Mouse (Mus musculus) limb, embryonic 13.5 days (tissue): ENCODE data around the gene Tnr. TPM values are rescaled to one million over a fixed set of nuclear protein-coding genes. Genes with fewer than 3 reads are reported as not detected.

Experiments used
- ATAC-seq: fragments of 200-750 bp; cut with Nextera tagmentation; 2 replicates; pipeline ENCODE4 v1.8.0; 2017; ENCODE audit warnings: low read depth, moderate number of reproducible peaks, moderate TSS enrichment; ENCODE audit not compliant: low FRiP score
- H3K27ac ChIP-seq: fragments of 300-500 bp; sonication (generic); 2 replicates; pipeline ENCODE4 v1.5.1; 2015; ENCODE audit warnings: inconsistent platforms, mild to moderate bottlenecking, moderate library complexity
- H3K27me3 ChIP-seq: fragments of 300-500 bp; sonication (generic); 2 replicates; pipeline ENCODE4 v1.6.1; 2015; ENCODE audit warnings: mild to moderate bottlenecking, inconsistent platforms
- H3K36me3 ChIP-seq: fragments of 300-500 bp; sonication (generic); 2 replicates; pipeline ENCODE4 v1.6.1; 2015; ENCODE audit warnings: inconsistent platforms, mild to moderate bottlenecking, moderate library complexity
- H3K4me1 ChIP-seq: fragments of 300-500 bp; sonication (generic); 2 replicates; pipeline ENCODE4 v1.6.1; 2015; ENCODE audit warnings: inconsistent platforms
- H3K4me2 ChIP-seq: fragments of 300-500 bp; sonication (generic); replicated peaks from 2 replicates; pipeline ENCODE4 v1.6.1; 2015; ENCODE audit warnings: inconsistent platforms, mild to moderate bottlenecking, moderate library complexity
- H3K4me3 ChIP-seq: fragments of 300-500 bp; sonication (generic); 2 replicates; pipeline ENCODE4 v1.5.1; 2015; ENCODE audit warnings: moderate library complexity, mild to moderate bottlenecking, inconsistent platforms
- H3K9ac ChIP-seq: fragments of 300-500 bp; sonication (generic); 2 replicates; pipeline ENCODE4 v1.6.1; 2015; ENCODE audit warnings: mild to moderate bottlenecking, inconsistent platforms
- H3K9me3 ChIP-seq: fragments of 300-500 bp; sonication (generic); 2 replicates; pipeline ENCODE4 v1.6.1; 2016; ENCODE audit warnings: inconsistent platforms
- WGBS: fragments of 180-500 bp; shearing (Covaris S2); methylation state at CpG from one replicate; pipeline ENCODE4 v1.1.7; 2015; 5-methylcytosine and 5-hydroxymethylcytosine counted together
- polyA plus RNA-seq: library from polyadenylated mRNA; unstranded; fragments of >200 nt; fragmentation: Nextera tagmentation; extraction: Ambion mirVana; gene quantifications from 2 replicates; pipeline ENCODE4 v1.2.1, GENCODE M21; 2015

Gene Tnr
- polyA plus RNA-seq, 1 experiment from 2014 or later, result 0.09 TPM

GRCm38 (mm10) chr1:159570831-159571230 is 47.3 kb downstream of the Tnr start:
- no peak overlapping the region for H3K4me2 ChIP-seq
- H3K4me1 ChIP-seq, result peaks cover 11% of the 10 kb centered on the region
- no peak overlapping the region for H3K27ac ChIP-seq
- ATAC-seq, result no peak
- no peaks in the 10 kb centered on the region for H3K9me3 ChIP-seq
- H3K4me3 ChIP-seq, result no peak overlapping the region
- no peak overlapping the region for H3K9ac ChIP-seq
- 77% methylated on average over 2 of the region's 2 CpGs for WGBS
- no peaks in the 10 kb centered on the region for H3K36me3 ChIP-seq
- H3K27me3 ChIP-seq, result no peaks in the 10 kb centered on the region

GRCm38 (mm10) chr1:159571951-159572350 is 48.4 kb downstream of the Tnr start:
- Histone ChIP-seq H3K27me3 (no peaks in the 10 kb centered on the region), H3K4me3 (no peak overlapping the region), H3K4me1 (peaks cover 8% of the 10 kb centered on the region), H3K4me2 (no peak overlapping the region), H3K9me3 (no peaks in the 10 kb centered on the region), H3K9ac (no peak overlapping the region), H3K36me3 (no peaks in the 10 kb centered on the region), H3K27ac (no peak overlapping the region)
- ATAC-seq, result no peak
- 85% methylated on average over 3 of the region's 3 CpGs for WGBS

- H3K9ac ChIP-seq, result no peak overlapping the region
- no peaks in the 10 kb centered on the region for H3K9me3 ChIP-seq
- no peak overlapping the region for H3K4me3 ChIP-seq
- H3K4me1 ChIP-seq, result 0 out of 2 replicates have a peak, but pooled peaks cover 3% of the 10 kb centered on the region
- no peak overlapping the region for H3K27ac ChIP-seq
- no peaks in the 10 kb centered on the region for H3K36me3 ChIP-seq
- ATAC-seq, result no peak
- no peaks in the 10 kb centered on the region for H3K27me3 ChIP-seq
- 74% methylated on average over 2 of the region's 2 CpGs for WGBS
- H3K4me2 ChIP-seq, result no peak overlapping the region
These were observed 49.5 kb downstream of the Tnr start for GRCm38 (mm10) chr1:159573116-159573515.

GRCm38 (mm10) chr1:159574661-159575060 is 51.1 kb downstream of the Tnr start:
- Histone ChIP-seq H3K4me2 (no peak overlapping the region), H3K36me3 (no peaks in the 10 kb centered on the region), H3K4me3 (no peak overlapping the region), H3K4me1 (peaks cover 7% of the 10 kb centered on the region; the same call in 1 of the 2 replicates), H3K27me3 (no peaks in the 10 kb centered on the region), H3K9ac (no peak overlapping the region), H3K27ac (no peak overlapping the region), H3K9me3 (no peaks in the 10 kb centered on the region)
- ATAC-seq, result no peak
- WGBS, result 86% methylated on average over 5 of the region's 5 CpGs

GRCm38 (mm10) chr1:159576246-159576645 is 52.7 kb downstream of the Tnr start:
- H3K4me3 ChIP-seq, result no peak overlapping the region
- no peaks in the 10 kb centered on the region for H3K9me3 ChIP-seq
- no peaks in the 10 kb centered on the region for H3K36me3 ChIP-seq
- no peak overlapping the region for H3K4me2 ChIP-seq
- H3K4me1 ChIP-seq, result peaks cover 7% of the 10 kb centered on the region; the same call in 1 of the 2 replicates
- ATAC-seq, result no peak
- H3K9ac ChIP-seq, result no peak overlapping the region
- WGBS, result 62% methylated on average over 2 of the region's 2 CpGs
- H3K27me3 ChIP-seq, result no peaks in the 10 kb centered on the region
- H3K27ac ChIP-seq, result no peak overlapping the region

GRCm38 (mm10) chr1:159578391-159578790 is 54.8 kb downstream of the Tnr start:
- ATAC-seq, result no peak
- H3K9ac ChIP-seq, result no peak overlapping the region
- no peaks in the 10 kb centered on the region for H3K27me3 ChIP-seq
- H3K9me3 ChIP-seq, result no peaks in the 10 kb centered on the region
- H3K4me1 ChIP-seq, result peaks cover 7% of the 10 kb centered on the region; the same call in 1 of the 2 replicates
- no peak overlapping the region for H3K4me3 ChIP-seq
- 17% methylated on average over 3 of the region's 3 CpGs for WGBS
- no peaks in the 10 kb centered on the region for H3K36me3 ChIP-seq
- no peak overlapping the region for H3K4me2 ChIP-seq
- H3K27ac ChIP-seq, result no peak overlapping the region

GRCm38 (mm10) chr1:159580335-159580921 is 56.9 kb downstream of the Tnr start:
- H3K27ac ChIP-seq, result no peak overlapping the region
- H3K36me3 ChIP-seq, result no peaks in the 10 kb centered on the region
- H3K9me3 ChIP-seq, result no peaks in the 10 kb centered on the region
- ATAC-seq, result no peak
- no peak overlapping the region for H3K9ac ChIP-seq
- no peak overlapping the region for H3K4me3 ChIP-seq
- 76% methylated on average over 8 of the region's 8 CpGs for WGBS
- H3K27me3 ChIP-seq, result no peaks in the 10 kb centered on the region
- peaks cover 4% of the 10 kb centered on the region; the same call in 1 of the 2 replicates for H3K4me1 ChIP-seq
- H3K4me2 ChIP-seq, result no peak overlapping the region

- Histone ChIP-seq H3K4me2 (no peak overlapping the region), H3K9ac (no peak overlapping the region), H3K27ac (no peak overlapping the region), H3K4me3 (no peak overlapping the region), H3K27me3 (no peaks in the 10 kb centered on the region), H3K36me3 (no peaks in the 10 kb centered on the region), H3K4me1 (no peaks in the 10 kb centered on the region), H3K9me3 (no peaks in the 10 kb centered on the region)
- 75% methylated on average over 4 of the region's 4 CpGs for WGBS
- no peak for ATAC-seq
These were observed 60.3 kb downstream of the Tnr start for GRCm38 (mm10) chr1:159583877-159584276.

- H3K9me3 ChIP-seq, result no peaks in the 10 kb centered on the region
- H3K4me2 ChIP-seq, result no peak overlapping the region
- H3K9ac ChIP-seq, result no peak overlapping the region
- no peaks in the 10 kb centered on the region for H3K36me3 ChIP-seq
- WGBS, result 66% methylated on average over 2 of the region's 2 CpGs
- H3K27me3 ChIP-seq, result no peaks in the 10 kb centered on the region
- H3K4me1 ChIP-seq, result no peaks in the 10 kb centered on the region
- no peak overlapping the region for H3K27ac ChIP-seq
- no peak overlapping the region for H3K4me3 ChIP-seq
- ATAC-seq, result no peak
These were observed 65.2 kb downstream of the Tnr start for GRCm38 (mm10) chr1:159588741-159589140.

- no peak overlapping the region for H3K9ac ChIP-seq
- H3K4me3 ChIP-seq, result no peak overlapping the region
- 83% methylated on average over 14 of the region's 14 CpGs for WGBS
- no peak overlapping the region for H3K27ac ChIP-seq
- no peak overlapping the region for H3K4me2 ChIP-seq
- no peaks in the 10 kb centered on the region for H3K9me3 ChIP-seq
- no peaks in the 10 kb centered on the region for H3K27me3 ChIP-seq
- no peak for ATAC-seq
- H3K4me1 ChIP-seq, result no peaks in the 10 kb centered on the region
- H3K36me3 ChIP-seq, result no peaks in the 10 kb centered on the region
These were observed 70.8 kb downstream of the Tnr start for GRCm38 (mm10) chr1:159594099-159595058.

GRCm38 (mm10) chr1:159595729-159596128 is 72.2 kb downstream of the Tnr start:
- ATAC-seq, result no peak
- no peak overlapping the region for H3K4me2 ChIP-seq
- no peak overlapping the region for H3K9ac ChIP-seq
- no peaks in the 10 kb centered on the region for H3K27me3 ChIP-seq
- no peaks in the 10 kb centered on the region for H3K9me3 ChIP-seq
- no peaks in the 10 kb centered on the region for H3K4me1 ChIP-seq
- no peak overlapping the region for H3K27ac ChIP-seq
- no peaks in the 10 kb centered on the region for H3K36me3 ChIP-seq
- no peak overlapping the region for H3K4me3 ChIP-seq
- 74% methylated on average over 3 of the region's 3 CpGs for WGBS

GRCm38 (mm10) chr1:159596640-159597039 is 73.1 kb downstream of the Tnr start:
- ATAC-seq, result no peak
- H3K27me3 ChIP-seq, result no peaks in the 10 kb centered on the region
- 52% methylated on average over 2 of the region's 2 CpGs for WGBS

More at GRCm38 (mm10) chr1:159596640-159597039, 73.1 kb downstream of the Tnr start:
- Histone ChIP-seq H3K9me3 (no peaks in the 10 kb centered on the region), H3K4me1 (no peaks in the 10 kb centered on the region), H3K27ac (no peak overlapping the region), H3K4me3 (no peak overlapping the region), H3K4me2 (no peak overlapping the region), H3K9ac (no peak overlapping the region), H3K36me3 (no peaks in the 10 kb centered on the region)
